Mouse (Mus musculus): ENCODE results near the gene Tubd1. TPM values are rescaled to one million over a fixed set of nuclear protein-coding genes. Genes with fewer than 3 reads are reported as not detected.
"Not testable (repeated sequence)": the region's sequence is repeated elsewhere in the genome, so short reads cannot be mapped to it uniquely, and the experiment has no call there.

Gene Tubd1
- 6.5 and 7.9 TPM in 2 replicates for polyA plus RNA-seq (2012; rRNA removed)

DNA sequence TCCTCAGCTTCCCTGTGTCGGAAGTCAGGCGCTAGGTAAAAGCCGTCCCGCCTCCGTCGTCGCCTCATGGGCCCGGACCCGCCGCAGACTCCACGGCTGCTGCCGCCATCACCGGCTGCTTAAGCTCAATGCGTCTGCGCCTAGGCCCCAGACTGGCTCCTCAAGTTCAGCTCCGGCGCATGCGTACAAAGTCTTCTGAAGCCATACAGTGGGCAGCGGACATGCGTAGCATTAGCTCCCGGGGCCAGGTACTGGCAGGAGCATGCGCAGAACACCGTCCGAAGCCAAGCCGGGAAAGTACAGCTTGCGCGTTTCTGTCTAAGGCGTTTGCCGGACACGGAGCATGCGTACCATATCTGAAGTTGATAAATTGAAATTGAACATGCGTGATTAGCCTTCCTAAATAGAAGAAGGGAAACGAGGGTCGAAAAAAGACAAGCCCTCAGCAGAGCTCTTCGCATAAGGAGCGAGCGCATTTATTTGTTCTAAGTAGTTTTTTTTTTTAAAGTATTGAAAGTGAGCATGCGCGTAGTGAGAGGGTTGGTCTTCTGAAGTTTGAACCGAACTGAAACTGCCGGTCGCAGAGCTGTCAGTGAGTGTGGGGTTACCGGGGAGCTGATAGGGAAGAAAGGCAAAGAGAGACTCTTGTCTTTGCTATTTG lies at the start of gene Tubd1, which contains the start of gene Rps6kb1:
Gene Tubd1 (plus strand): TSS at position 353 of the 661 bp plus-strand sequence.
Gene Rps6kb1 (minus strand): TSS at position 167 of the 661 bp plus-strand sequence.
- peak; percentile 85 for DNase-seq (ENCODE audit: low spot score)

- DNase-seq (ENCODE audit: low spot score): no peak
Measured at GRCm38 (mm10) chr11:86497356-86497755, 47.4 kb upstream of the Tubd1 start.

DNA sequence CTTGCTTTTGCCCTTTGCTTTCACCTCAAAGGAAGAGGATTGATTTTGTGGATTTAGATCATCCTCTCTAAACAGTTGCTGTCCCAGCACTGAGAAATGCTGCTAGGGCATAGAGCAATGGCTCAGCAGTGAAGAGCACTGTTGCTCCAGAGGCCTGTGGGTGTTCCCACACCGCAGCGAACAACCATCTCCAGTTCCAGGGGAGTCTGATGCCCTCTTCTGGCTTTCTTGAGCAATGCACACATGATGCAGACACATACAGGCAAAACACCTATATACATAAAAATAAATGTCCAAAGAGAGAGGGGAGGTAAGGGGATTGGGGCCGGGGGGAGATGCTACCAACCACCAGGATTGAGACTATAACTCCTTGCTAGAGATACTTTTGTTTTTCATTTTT lies 46.9 kb upstream of the Tubd1 start:
- DNase-seq (ENCODE audit: low spot score): no peak

DNA sequence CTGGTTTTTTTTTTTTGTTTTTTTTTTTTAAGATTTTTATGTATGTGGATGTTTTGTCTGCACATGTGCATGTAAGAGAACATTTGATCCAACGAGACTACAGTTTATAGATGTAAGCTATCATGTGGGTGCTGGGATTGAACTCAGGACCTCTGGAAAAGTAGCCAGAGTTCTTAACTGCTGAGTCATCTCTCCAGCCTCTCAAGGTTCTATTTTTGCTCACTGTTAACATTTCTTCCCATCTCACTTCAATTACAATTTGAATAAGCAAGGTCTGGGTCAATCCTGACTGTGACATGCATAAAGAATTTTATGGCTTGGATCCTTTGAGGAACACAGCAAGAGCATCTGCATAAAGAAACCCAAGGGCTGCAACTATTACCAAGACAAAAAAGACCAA lies 44.0 kb upstream of the Tubd1 start:
- no peak for DNase-seq (ENCODE audit: low spot score)

DNA sequence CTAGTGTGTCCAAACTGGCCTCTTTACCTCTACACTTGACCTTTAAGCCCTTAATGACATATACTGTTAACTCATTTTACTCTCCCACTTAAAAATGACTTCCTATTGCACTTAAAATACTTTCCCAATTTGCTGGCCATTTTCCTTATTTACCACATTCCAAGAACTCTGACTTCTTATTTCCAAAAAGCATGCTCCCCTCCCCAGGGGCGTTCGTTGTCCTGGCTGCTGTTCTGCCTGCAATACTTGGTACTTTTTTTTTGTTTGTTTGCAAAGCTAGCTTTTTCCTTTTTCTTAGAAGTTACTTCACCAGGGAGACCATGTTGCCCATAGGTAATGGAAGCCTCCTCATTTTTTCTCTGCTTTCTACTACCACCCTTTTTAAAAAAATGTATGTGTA lies 41.7 kb upstream of the Tubd1 start:
- DNase-seq (ENCODE audit: low spot score): no peak

- DNase-seq (ENCODE audit: low spot score): no peak
Measured at GRCm38 (mm10) chr11:86507334-86507733, 37.5 kb upstream of the Tubd1 start.

GRCm38 (mm10) chr11:86507991-86508390 lies 36.8 kb upstream of the Tubd1 start:
- no peak for DNase-seq (ENCODE audit: low spot score)

- DNase-seq (ENCODE audit: low spot score): no peak
Measured at GRCm38 (mm10) chr11:86516620-86517019, 28.2 kb upstream of the Tubd1 start.

GRCm38 (mm10) chr11:86517229-86517628 lies 27.6 kb upstream of the Tubd1 start:
- DNase-seq (ENCODE audit: low spot score): no peak

DNA sequence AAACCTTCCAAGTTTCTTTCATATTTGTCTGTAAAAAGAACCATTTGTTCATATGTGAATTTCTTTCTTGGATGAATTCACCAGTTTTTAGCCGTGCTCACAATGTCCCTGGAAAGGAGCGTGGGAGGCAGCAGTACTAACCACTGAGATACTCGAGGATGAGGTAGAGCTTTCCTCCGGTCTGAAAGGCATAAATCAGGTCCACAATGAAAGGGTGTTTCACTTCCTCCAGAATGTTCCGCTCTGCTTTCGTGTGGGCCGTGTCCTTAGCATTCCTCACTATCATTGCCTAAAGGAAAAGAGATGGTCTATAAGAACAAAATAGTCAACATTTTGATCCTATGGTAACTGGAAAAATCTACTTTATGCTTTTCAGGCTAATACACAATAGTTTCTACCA lies 25.0 kb upstream of the Tubd1 start:
- no peak for DNase-seq (ENCODE audit: low spot score)

- DNase-seq (ENCODE audit: low spot score): no peak
Measured at GRCm38 (mm10) chr11:86527528-86527927, 17.3 kb upstream of the Tubd1 start.

DNA sequence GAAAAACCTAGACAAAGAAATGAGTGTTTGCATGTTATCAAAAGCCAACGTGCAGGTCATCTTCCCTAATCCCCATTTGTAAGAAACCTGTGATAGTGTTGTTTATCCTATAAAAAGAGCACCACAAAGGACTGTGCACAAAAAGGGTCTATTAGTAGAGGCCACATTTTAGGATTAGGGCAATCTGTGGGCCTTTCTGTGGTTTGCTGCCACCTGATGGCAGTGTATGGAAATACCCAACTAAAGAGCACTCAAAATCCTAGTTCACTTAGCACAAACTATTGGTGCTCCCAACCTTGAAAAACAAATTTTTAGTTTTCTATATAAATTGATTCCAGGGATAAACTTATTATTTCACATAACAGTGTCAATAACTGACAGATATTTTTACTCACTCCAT lies 12.0 kb upstream of the Tubd1 start:
- no peak for DNase-seq (ENCODE audit: low spot score)

GRCm38 (mm10) chr11:86533302-86533701 lies 11.5 kb upstream of the Tubd1 start:
- not testable (repeated sequence) for DNase-seq (ENCODE audit: low spot score)

DNA sequence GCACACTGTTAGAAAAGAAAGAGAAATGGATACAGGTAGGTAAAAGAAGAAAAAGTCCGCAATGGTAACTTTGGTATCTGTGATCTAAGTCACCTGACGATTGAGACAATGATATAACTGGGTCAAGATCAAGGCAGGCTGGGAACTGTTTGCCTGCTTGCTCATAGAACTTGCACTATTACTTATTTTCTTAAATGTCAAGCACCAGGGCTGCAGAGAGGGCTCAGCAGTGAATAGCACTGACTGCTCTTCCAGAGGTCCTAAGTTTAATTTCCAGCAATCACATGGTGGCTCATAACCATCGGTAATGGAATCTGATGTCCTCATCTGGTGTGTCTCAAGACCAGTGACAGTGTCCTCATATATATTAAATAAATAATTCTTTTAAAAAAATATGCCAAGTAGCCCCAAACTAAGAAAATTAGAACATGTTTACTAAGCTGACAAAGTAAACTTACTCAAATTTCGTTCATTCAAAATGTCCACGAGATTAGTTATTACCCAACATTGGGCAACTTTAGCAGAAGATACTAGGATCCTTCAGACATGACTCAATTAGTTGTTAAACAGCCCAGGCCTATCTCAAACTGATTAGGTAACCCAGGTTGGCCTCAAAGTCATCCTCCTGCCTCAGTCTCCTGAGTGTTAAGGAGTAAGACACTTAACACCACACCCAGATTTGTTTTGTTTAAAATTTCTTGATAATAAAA lies 10.4 kb upstream of the Tubd1 start:
- no peak for DNase-seq (ENCODE audit: low spot score)

DNA sequence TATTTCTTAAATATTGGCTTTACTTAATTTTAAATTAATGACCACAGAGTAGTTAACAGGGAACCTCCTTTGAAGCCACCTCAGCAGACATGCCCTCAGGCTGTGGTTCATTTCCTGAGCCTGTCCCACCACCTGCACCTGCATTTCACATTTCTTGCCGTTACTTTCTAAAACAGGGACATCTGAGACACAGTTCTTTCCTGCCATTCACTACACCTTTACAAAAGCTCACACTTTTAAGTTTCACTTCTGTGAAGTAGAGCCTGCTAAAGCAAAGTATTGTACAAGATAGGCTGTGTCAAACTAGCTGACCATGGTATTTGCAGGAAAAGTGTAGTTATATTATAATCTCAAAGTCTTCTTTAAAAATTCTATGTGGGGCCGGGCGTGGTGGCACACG lies 6.0 kb upstream of the Tubd1 start:
- no peak for DNase-seq (ENCODE audit: low spot score)

- DNase-seq (ENCODE audit: low spot score): no peak
Measured at GRCm38 (mm10) chr11:86539716-86540475, 4.9 kb upstream of the Tubd1 start.

DNA sequence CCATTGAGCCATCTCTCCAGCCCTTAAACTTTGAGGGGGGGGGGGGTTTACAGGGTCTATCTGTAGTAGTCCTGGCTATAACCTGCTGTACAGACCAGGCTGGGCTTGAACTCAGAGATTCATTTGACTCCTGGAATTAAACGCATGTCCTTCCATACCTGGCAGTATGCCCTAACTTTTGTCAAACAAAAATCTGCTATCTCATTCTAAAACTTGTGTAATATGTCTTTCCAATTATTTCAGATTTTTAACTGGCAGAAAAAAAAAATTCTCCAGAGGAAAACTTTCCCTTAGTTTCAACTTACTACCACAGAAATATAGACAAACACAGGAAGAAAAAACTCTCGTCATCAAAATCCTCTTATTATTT lies 4.3 kb upstream of the Tubd1 start:
- DNase-seq (ENCODE audit: low spot score): no peak

DNA sequence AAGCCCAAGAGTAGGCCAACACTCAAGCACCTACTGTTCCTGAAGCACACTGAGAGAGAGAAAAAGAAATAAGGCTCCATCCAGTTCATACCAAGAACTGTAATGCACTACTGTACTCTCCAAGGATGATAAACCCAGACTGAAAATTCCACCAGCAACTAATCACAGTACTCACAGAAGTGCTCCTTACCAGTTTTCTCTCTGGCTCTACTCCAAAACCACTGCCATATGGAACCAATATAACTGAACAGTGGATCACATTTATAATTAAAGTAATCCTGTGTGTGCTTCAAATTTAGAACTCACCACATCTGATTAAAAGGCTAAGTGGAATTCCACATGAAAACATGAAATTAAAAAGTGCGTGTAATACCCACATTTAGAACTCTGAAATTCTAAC lies 1.9 kb upstream of the Tubd1 start:
- DNase-seq (ENCODE audit: low spot score): no peak

DNA sequence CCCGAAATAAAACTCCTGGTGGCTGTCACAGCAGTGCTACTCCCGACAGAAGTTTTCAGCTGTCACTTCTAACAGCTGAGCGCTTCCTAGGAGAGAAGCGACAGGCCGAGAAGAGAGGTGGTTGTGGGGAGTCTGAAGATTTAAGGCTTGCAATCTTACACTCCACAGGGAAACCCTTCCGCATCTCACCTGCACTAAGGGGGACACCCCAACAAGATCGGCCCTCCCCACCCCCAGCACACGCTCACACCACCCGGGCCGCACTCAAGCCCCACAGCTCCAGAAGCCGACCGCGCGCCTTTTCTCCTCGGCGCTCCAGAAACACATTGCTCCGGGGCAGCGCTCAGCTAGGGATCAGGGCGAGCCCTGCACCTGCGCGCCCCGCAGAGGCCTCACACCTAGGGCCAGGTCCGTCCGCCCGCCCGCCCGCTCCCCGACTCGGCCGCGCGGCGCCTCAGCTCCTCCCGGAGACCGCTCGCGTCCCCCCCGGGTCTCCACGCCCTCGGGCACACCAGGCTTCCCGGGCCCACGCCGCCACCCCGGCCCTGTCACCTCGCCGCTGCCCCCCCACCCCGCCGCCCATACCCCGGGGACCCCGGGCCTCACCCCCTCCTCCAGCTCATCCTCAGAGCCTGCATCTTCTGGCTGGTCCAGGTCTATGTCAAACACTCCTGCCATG lies 692 bp upstream of the Tubd1 start:
- no peak for DNase-seq (ENCODE audit: low spot score)

DNA sequence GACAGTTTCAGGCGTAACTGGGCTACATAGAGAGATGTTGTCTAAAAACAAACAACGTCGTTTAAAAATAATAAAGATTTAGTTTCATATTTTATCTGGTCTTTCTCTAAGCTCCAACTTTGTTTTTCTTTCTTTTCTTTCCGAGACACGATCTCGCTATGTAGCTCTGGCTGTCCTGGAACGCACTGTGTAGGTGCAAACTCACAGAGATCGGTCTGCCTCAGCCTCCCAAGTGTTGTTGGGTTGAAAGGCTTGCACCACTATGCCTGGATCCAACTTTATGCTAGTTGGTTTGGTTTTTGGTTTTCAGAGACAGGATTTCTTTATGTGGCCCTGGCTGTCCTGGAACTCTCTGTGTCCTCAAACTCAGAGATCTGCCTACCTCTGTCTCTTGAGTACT lies 765 bp downstream of the Tubd1 start:
- no peak for DNase-seq (ENCODE audit: low spot score)

GRCm38 (mm10) chr11:86547412-86547811 lies 2.6 kb downstream of the Tubd1 start:
- no peak for DNase-seq (ENCODE audit: low spot score)

DNA sequence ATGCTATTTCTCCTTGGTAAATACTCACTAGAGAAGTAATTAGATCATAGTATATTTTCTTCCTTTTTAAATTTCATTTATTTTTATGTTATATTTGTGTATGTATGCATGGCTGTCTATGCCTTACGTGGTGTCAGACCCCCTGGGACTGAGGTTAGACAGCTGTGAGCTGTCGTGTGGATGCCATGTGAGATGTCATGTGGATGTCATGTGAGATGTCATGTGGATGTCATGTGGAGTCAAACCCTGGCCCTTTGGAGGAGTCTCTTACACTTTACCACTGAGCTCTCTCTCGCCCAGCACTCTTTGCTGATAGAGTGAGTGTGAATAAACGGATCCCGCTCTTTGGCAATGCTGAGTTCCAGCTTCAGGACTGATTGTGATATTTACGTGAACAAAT lies 8.7 kb downstream of the Tubd1 start:
- no peak for DNase-seq (ENCODE audit: low spot score)

Data from urinary bladder, adult 2 months (tissue).